Mouse (Mus musculus) midbrain, embryonic 15.5 days (tissue): ENCODE measurements at regions not wholly inside any gene's neighbourhood (a gene's known extent, or its start where the extent isn't known, plus 50 kb on each side); places are given as distances from the start of the nearest gene placed in this dataset.

Source experiments
- ATAC-seq: fragments of 200-750 bp; cut with Nextera tagmentation; replicated peaks from 2 replicates; pipeline ENCODE4 v1.8.0; 2017; ENCODE audit warnings: moderate TSS enrichment
- H3K27ac ChIP-seq: fragments of 300-500 bp; sonication (generic); 2 replicates; pipeline ENCODE4 v1.5.1; 2015; ENCODE audit warnings: mild to moderate bottlenecking, inconsistent platforms
- H3K27me3 ChIP-seq: fragments of 300-500 bp; sonication (generic); replicated peaks from 2 replicates; pipeline ENCODE4 v1.6.1; 2015; ENCODE audit warnings: inconsistent platforms
- H3K36me3 ChIP-seq: fragments of 300-500 bp; sonication (generic); replicated peaks from 2 replicates; pipeline ENCODE4 v1.6.1; 2015; ENCODE audit warnings: inconsistent platforms
- H3K4me1 ChIP-seq: fragments of 300-500 bp; sonication (generic); 2 replicates; pipeline ENCODE4 v1.6.1; 2015; ENCODE audit warnings: inconsistent platforms
- H3K4me2 ChIP-seq: fragments of 300-500 bp; sonication (generic); 2 replicates; pipeline ENCODE4 v1.6.1; 2015; ENCODE audit warnings: inconsistent platforms, mild to moderate bottlenecking, moderate library complexity
- H3K4me3 ChIP-seq: fragments of 300-500 bp; sonication (generic); 2 replicates; pipeline ENCODE4 v1.5.1; 2015; ENCODE audit warnings: mild to moderate bottlenecking, inconsistent platforms
- H3K9ac ChIP-seq: fragments of 300-500 bp; sonication (generic); 2 replicates; pipeline ENCODE4 v1.6.1; 2015; ENCODE audit warnings: mild to moderate bottlenecking, inconsistent platforms
- H3K9me3 ChIP-seq: fragments of 300-500 bp; sonication (generic); 2 replicates; pipeline ENCODE4 v1.6.1; 2016; ENCODE audit warnings: inconsistent platforms
- WGBS: fragments of 180-500 bp; shearing (Covaris S2); methylation state at CpG from one replicate; pipeline ENCODE4 v1.1.7; 2015; ENCODE audit warnings: mixed read lengths; 5-methylcytosine and 5-hydroxymethylcytosine counted together

DNA sequence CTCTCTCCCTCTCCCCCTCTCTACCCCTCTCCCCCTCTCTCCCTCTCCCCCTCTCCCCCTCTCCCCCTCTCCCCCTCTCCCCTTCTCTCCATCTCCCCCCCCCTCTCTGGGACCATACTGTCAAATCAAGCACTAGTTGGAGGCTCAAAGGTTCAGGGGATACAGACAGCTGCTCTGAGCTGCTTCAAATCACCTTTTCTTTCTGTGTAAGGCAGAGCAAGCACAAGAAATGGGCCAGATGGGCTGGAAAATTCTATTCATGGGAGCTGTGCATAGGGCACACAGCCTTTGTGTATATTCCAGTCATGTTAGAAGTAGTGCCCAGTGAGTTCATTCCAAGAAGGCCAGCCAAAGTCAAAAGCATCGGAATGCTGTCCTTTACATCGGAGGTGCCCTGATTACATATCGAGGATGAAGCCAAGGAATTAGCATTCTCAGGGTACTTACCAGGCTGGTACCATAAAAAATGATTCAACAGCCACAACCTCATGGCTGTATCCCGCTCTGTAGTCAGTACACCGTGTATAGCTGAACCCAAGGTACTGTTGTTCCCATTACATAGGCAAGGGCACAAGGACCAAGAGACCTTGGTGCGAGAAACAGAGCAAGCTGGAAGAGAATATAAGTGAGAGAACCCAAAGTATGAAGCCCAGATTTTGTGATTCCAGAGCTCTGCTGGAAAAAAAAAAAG lies 381.9 kb upstream of the Rack1 start:
- H3K9ac ChIP-seq: no peak overlapping the region
- H3K36me3 ChIP-seq: no peaks in the 10 kb centered on the region
- H3K4me3 ChIP-seq: no peak overlapping the region
- no peak for ATAC-seq
- H3K9me3 ChIP-seq: no peaks in the 10 kb centered on the region
- H3K4me2 ChIP-seq: no peak overlapping the region
- WGBS: 72% methylated on average over 6 of the region's 6 CpGs
- H3K27me3 ChIP-seq: no peaks in the 10 kb centered on the region
- H3K27ac ChIP-seq: no peak overlapping the region
- no peaks in the 10 kb centered on the region for H3K4me1 ChIP-seq

DNA sequence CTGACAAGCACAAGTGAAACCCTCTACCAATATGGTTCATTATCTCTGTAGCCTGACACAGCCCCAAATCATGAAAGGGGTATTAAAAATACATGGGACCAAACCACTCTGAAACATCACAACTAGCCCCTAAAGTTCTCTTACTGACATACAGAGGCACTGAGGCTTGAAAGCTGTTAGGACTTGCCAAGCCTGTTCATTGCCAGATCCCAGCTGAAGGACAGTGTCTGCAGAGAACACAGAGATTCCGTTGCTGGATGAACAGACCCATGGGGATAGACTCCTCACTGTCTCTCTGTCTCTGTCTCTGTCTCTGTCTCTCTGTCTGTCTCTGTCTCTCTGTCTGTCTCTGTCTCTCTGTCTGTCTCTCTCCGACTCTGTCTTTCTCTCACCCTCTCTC lies 382.5 kb upstream of the Rack1 start:
- ATAC-seq: no peak
- WGBS: 66% methylated on average over 2 of the region's 2 CpGs
- no peaks in the 10 kb centered on the region for H3K9me3 ChIP-seq
- H3K4me2 ChIP-seq: no peak overlapping the region
- H3K27me3 ChIP-seq: no peaks in the 10 kb centered on the region
- no peak overlapping the region for H3K4me3 ChIP-seq
- H3K4me1 ChIP-seq: no peaks in the 10 kb centered on the region
- no peak overlapping the region for H3K27ac ChIP-seq
- no peaks in the 10 kb centered on the region for H3K36me3 ChIP-seq
- H3K9ac ChIP-seq: no peak overlapping the region

GRCm38 (mm10) chr11:48398032-48398431 lies 402.1 kb upstream of the Rack1 start:
- no peaks in the 10 kb centered on the region for H3K27me3 ChIP-seq
- no peaks in the 10 kb centered on the region for H3K36me3 ChIP-seq
- no peak for ATAC-seq
- no peak overlapping the region for H3K4me3 ChIP-seq
- H3K9ac ChIP-seq: no peak overlapping the region
- no peak overlapping the region for H3K27ac ChIP-seq
- no peak overlapping the region for H3K4me2 ChIP-seq
- WGBS: 80% methylated on average over 2 of the region's 2 CpGs
- no peaks in the 10 kb centered on the region for H3K9me3 ChIP-seq
- no peaks in the 10 kb centered on the region for H3K4me1 ChIP-seq

GRCm38 (mm10) chr11:48381489-48381888 lies 392.7 kb upstream of the Sgcd start:
- 84% methylated on average over 4 of the region's 4 CpGs for WGBS
- Histone ChIP-seq H3K36me3 (no peaks in the 10 kb centered on the region), H3K4me2 (no peak overlapping the region), H3K27me3 (no peaks in the 10 kb centered on the region), H3K4me3 (no peak overlapping the region), H3K27ac (no peak overlapping the region), H3K9me3 (no peaks in the 10 kb centered on the region), H3K9ac (no peak overlapping the region), H3K4me1 (no peaks in the 10 kb centered on the region)
- no peak for ATAC-seq

GRCm38 (mm10) chr11:48378044-48378443 lies 389.3 kb upstream of the Sgcd start:
- no peaks in the 10 kb centered on the region for H3K27me3 ChIP-seq
- 71% methylated on average over 4 of the region's 4 CpGs for WGBS
- H3K4me3 ChIP-seq: no peak overlapping the region
- H3K4me2 ChIP-seq: no peak overlapping the region
- ATAC-seq: no peak
- no peaks in the 10 kb centered on the region for H3K9me3 ChIP-seq
- no peak overlapping the region for H3K27ac ChIP-seq
- H3K4me1 ChIP-seq: no peaks in the 10 kb centered on the region
- no peak overlapping the region for H3K9ac ChIP-seq
- no peaks in the 10 kb centered on the region for H3K36me3 ChIP-seq

DNA sequence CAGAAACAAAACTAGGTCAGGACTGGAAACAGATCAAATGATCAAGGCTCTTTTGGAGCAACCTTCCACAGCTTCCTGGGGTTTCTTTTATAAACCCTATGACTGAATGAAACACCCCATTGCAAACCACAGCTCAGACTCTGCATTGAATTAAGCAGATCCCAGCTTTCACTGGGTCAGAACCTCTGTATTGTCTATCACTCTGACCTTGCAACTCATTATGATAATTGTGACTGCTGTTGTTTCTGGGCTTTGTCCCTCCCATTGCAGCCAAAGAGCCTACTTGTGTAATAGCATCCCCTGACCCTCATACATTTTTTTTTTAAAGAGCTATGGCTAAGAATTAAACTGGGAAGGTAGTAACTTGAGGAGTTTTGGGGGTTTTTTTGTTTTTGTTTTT lies 388.5 kb upstream of the Sgcd start:
- no peaks in the 10 kb centered on the region for H3K4me1 ChIP-seq
- no peak overlapping the region for H3K4me3 ChIP-seq
- no peaks in the 10 kb centered on the region for H3K36me3 ChIP-seq
- ATAC-seq: no peak
- H3K9me3 ChIP-seq: no peaks in the 10 kb centered on the region
- no peaks in the 10 kb centered on the region for H3K27me3 ChIP-seq
- H3K9ac ChIP-seq: no peak overlapping the region
- no peak overlapping the region for H3K4me2 ChIP-seq
- no peak overlapping the region for H3K27ac ChIP-seq

DNA sequence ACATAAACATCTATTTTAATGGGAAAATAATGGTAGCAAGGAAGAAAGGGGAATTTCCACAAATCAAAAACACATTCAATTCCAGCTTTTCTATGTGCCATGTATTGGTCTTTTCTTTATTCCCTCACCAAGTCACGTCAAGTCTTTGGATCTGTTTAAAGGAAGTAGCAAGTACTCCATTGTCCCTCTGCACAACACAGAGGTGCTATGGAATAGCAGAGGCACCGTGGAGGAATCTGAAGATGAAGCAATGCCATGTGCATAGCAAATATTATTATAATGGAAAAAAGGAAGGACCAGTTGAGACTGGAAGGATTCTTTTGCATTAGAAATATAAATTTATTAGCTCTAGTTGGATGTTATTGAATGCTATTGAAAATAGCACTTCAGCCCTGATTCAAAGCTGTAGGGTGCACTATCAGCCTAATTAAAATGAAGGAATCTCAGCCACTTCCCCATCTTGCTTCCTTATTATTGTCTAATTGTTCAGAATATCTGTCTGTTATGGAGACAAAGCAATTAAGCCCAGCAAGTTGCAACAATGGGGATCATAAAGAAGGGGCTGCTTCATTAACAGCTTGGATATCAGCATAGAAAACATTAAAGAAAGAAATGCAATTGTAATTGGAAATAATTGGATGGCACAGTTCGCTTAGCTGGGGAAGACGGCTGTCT lies 362.7 kb upstream of the Sgcd start:
- 61% methylated on average over 4 of the region's 4 CpGs for WGBS
- ATAC-seq: no peak
- Histone ChIP-seq H3K9me3 (no peaks in the 10 kb centered on the region), H3K27ac (no peak overlapping the region), H3K4me3 (no peak overlapping the region), H3K27me3 (no peaks in the 10 kb centered on the region), H3K36me3 (no peaks in the 10 kb centered on the region), H3K4me2 (no peak overlapping the region), H3K9ac (no peak overlapping the region), H3K4me1 (no peaks in the 10 kb centered on the region)

GRCm38 (mm10) chr11:48314500-48314899 lies 325.7 kb upstream of the Sgcd start:
- 86% methylated on average over 1 of the region's 1 CpGs for WGBS

GRCm38 (mm10) chr11:48295370-48295769 lies 306.6 kb upstream of the Sgcd start:
- H3K36me3 ChIP-seq: no peaks in the 10 kb centered on the region
- no peak overlapping the region for H3K9ac ChIP-seq
- no peaks in the 10 kb centered on the region for H3K9me3 ChIP-seq
- H3K4me2 ChIP-seq: no peak overlapping the region
- 71% methylated on average over 3 of the region's 3 CpGs for WGBS
- H3K27ac ChIP-seq: no peak overlapping the region
- no peaks in the 10 kb centered on the region for H3K27me3 ChIP-seq
- no peak for ATAC-seq
- H3K4me1 ChIP-seq: no peaks in the 10 kb centered on the region
- no peak overlapping the region for H3K4me3 ChIP-seq

More at GRCm38 (mm10) chr11:48314500-48314899, 325.7 kb upstream of the Sgcd start:
- Histone ChIP-seq H3K9ac (no peak overlapping the region), H3K9me3 (no peaks in the 10 kb centered on the region), H3K4me3 (no peak overlapping the region), H3K36me3 (no peaks in the 10 kb centered on the region), H3K27me3 (no peaks in the 10 kb centered on the region), H3K4me2 (no peak overlapping the region), H3K27ac (no peak overlapping the region), H3K4me1 (no peaks in the 10 kb centered on the region)
- no peak for ATAC-seq

- Histone ChIP-seq H3K9me3 (no peaks in the 10 kb centered on the region), H3K4me3 (no peak overlapping the region), H3K4me2 (no peak overlapping the region), H3K27ac (no peak overlapping the region), H3K27me3 (no peaks in the 10 kb centered on the region), H3K36me3 (no peaks in the 10 kb centered on the region), H3K4me1 (no peaks in the 10 kb centered on the region), H3K9ac (no peak overlapping the region)
- WGBS: 82% methylated on average over 3 of the region's 3 CpGs
- ATAC-seq: no peak
Observed at GRCm38 (mm10) chr11:48262492-48262891, 273.7 kb upstream of the Sgcd start.

GRCm38 (mm10) chr11:48261089-48261488 lies 272.3 kb upstream of the Sgcd start:
- no peak for ATAC-seq
- no peak overlapping the region for H3K9ac ChIP-seq
- no peak overlapping the region for H3K4me2 ChIP-seq
- no peaks in the 10 kb centered on the region for H3K36me3 ChIP-seq
- H3K4me1 ChIP-seq: no peaks in the 10 kb centered on the region
- 38% methylated on average over 1 of the region's 1 CpGs for WGBS
- no peak overlapping the region for H3K4me3 ChIP-seq
- no peaks in the 10 kb centered on the region for H3K27me3 ChIP-seq
- no peak overlapping the region for H3K27ac ChIP-seq
- H3K9me3 ChIP-seq: no peaks in the 10 kb centered on the region

DNA sequence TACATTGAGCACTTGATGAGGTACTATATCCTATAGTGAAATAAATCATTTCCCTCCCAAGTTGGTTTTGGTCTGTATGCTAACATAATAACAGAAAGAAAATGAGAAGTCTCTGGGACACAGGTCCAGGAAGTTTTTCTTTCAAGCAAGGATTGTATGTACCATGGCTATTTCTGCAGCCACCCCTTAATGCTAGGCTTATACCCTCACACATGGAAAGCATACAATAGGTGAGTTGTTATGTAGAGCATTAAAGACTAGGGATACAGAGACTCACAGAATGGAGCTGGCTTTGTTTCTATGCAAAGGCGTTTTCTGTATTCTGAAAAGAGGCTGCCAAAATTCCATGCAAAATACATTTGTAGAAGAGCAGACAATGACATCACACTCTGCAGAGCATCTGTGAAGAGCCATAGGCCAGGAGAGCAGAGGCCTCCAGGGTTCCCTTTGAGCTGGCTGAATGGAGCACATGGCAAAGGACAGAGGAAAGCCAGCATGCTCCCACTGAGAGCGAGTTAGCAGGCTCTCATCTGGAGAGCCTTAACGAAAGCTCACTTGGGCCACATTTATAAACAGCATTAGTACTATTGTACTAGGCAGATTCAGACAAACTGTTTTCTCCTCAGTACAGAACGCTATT lies 262.0 kb upstream of the Sgcd start:
- H3K4me2 ChIP-seq: no peak overlapping the region
- H3K4me1 ChIP-seq: no peaks in the 10 kb centered on the region
- no peaks in the 10 kb centered on the region for H3K36me3 ChIP-seq
- no peak overlapping the region for H3K27ac ChIP-seq
- ATAC-seq: peak; percentile 79
- H3K9ac ChIP-seq: no peak overlapping the region
- H3K27me3 ChIP-seq: no peaks in the 10 kb centered on the region
- no peak overlapping the region for H3K4me3 ChIP-seq
- H3K9me3 ChIP-seq: no peaks in the 10 kb centered on the region
- WGBS: 29% methylated on average over 4 of the region's 4 CpGs

DNA sequence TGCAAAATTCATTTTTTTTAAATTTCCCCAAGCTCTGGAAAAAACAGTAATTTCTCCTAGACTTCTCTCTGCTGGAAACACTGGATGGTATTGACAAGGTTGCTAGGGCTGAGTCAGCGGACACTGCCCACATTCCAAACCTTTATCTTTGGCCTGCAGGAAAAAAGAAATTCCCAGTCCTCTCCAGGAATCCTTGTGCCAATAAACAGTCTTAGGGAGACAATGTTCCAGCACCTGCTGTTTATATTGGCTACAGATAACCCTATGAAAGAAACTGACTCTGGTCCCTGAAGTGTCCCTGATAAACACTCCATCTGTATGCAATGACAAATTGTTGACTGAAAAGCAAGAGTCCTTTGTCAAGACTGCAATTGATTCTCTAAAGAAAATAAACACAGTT lies 260.5 kb upstream of the Sgcd start:
- no peaks in the 10 kb centered on the region for H3K4me1 ChIP-seq
- no peak overlapping the region for H3K4me2 ChIP-seq
- 84% methylated on average over 1 of the region's 1 CpGs for WGBS
- H3K27me3 ChIP-seq: no peaks in the 10 kb centered on the region
- no peak overlapping the region for H3K9ac ChIP-seq
- no peaks in the 10 kb centered on the region for H3K9me3 ChIP-seq
- no peak overlapping the region for H3K4me3 ChIP-seq
- H3K36me3 ChIP-seq: no peaks in the 10 kb centered on the region
- H3K27ac ChIP-seq: no peak overlapping the region
- ATAC-seq: no peak
